In the genomic region with DNA sequence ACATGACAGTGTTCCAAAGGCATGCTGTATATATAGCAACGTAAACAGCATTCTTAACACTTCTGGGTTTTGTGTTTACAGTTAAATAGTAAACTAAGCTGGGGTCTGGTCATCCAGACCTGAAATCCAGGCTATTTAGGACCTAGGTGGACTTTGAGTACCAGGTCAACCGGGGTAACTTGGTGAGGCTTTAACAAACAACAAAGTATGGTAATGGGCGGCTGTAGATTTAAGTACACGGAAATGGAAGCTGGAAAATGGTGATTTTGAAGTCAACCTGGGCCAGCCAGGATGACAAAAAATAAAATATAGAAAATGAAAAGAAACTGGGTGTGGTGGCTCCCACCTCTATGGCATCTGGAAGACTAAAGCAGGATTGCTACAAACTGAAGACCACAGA, we compare ENCODE assay signal across 8 mouse cellular contexts. TPM values are rescaled to one million over a fixed set of nuclear protein-coding genes. Genes with fewer than 3 reads are reported as not detected.
DNase-seq lines count a peak whose midpoint lies in the region; ATAC-seq and TF ChIP-seq lines count a peak whose summit lies in the region.

No protein-coding gene starts in this region.

- TF ChIP-seq CTCF in heart, adult 2 months (IDR thresholded peaks at IDR 0.05): no peak
- TF ChIP-seq CTCF in G1E (IDR thresholded peaks at IDR 0.05; ENCODE audit: low read depth, low read length): no peak
- TF ChIP-seq CTCF in hindbrain, postnatal 0 days (IDR thresholded peaks at IDR 0.05; ENCODE audit: low read depth): no peak

- no peaks in the 10 kb centered on the region for H3K79me2 ChIP-seq in heart, adult 2 months (replicated peaks; ENCODE audit: control insufficient read depth, insufficient read depth, low read length)

- intact Hi-C loops in heart, adult 2 months (cut with DNase I): no loop called here

- H3K4me3 ChIP-seq in heart, adult 2 months: peak overlapping the region; percentile 72
- peak overlapping the region; percentile 100; the same call in 1 of the 2 replicates for H3K4me3 ChIP-seq in G1E (ENCODE audit: low read depth, low read length)
- H3K4me3 ChIP-seq in hindbrain, postnatal 0 days (ENCODE audit: low read length): peak overlapping the region; percentile 83
- H3K4me3 ChIP-seq in midbrain, embryonic 10.5 days: peak overlapping the region; percentile 99

- H3K4me1 ChIP-seq in heart, adult 2 months (ENCODE audit: control insufficient read depth, insufficient read depth, low read length): no peaks in the 10 kb centered on the region; the same call in none of the 2 replicates
- peaks cover 49% of the 10 kb centered on the region for H3K4me1 ChIP-seq in G1E (ENCODE audit: insufficient read depth, low read depth, low read length)
- no peaks in the 10 kb centered on the region for H3K4me1 ChIP-seq in hindbrain, postnatal 0 days (ENCODE audit: insufficient read depth, low read length)
- peaks cover 22% of the 10 kb centered on the region for H3K4me1 ChIP-seq in midbrain, embryonic 10.5 days

- no peak overlapping the region for H3K9ac ChIP-seq in heart, adult 2 months (ENCODE audit: low read depth, low read length)
- H3K9ac ChIP-seq in hindbrain, postnatal 0 days (replicated peaks; ENCODE audit: low read length): peak overlapping the region; percentile 68; the same call in 1 of the 2 replicates

- ATAC-seq in G1E (ENCODE audit: extremely low read depth, insufficient number of reproducible peaks, low FRiP score, poor library complexity, severe bottlenecking): no peak
- ATAC-seq in hindbrain, postnatal 0 days: no peak

- TF ChIP-seq POLR2A in heart, adult 2 months (IDR thresholded peaks at IDR 0.05; ENCODE audit: insufficient read depth, low read depth, low read length): no peak

- DNase-seq in heart, adult 2 months: no peak
- DNase-seq in heart, adult 11 months: no peak
- no peak for DNase-seq in G1E (ENCODE audit: low spot score)
- no peak for DNase-seq in hindbrain, postnatal 0 days (ENCODE audit: low spot score)
- no peak for DNase-seq in midbrain, embryonic 10.5 days (ENCODE audit: low spot score)
- DNase-seq in cerebellum, adult 8-10 months: no peak
- no peak for DNase-seq in ovary, postnatal 10 days (ENCODE audit: low spot score)
- no peak for DNase-seq in right cerebral cortex, adult 18-20 months

- H3K27ac ChIP-seq in heart, adult 2 months: peak overlapping the region; percentile 26
- peak overlapping the region; percentile 74 for H3K27ac ChIP-seq in hindbrain, postnatal 0 days
- H3K27ac ChIP-seq in midbrain, embryonic 10.5 days (replicated peaks): peak overlapping the region; percentile 90

- peaks cover 3% of the 10 kb centered on the region; the same call in 1 of the 2 replicates for H3K36me3 ChIP-seq in heart, adult 2 months (ENCODE audit: control insufficient read depth, insufficient read depth, low read length)
- H3K36me3 ChIP-seq in G1E (replicated peaks): peaks cover 29% of the 10 kb centered on the region
- peaks cover 15% of the 10 kb centered on the region for H3K36me3 ChIP-seq in hindbrain, postnatal 0 days (ENCODE audit: insufficient read depth, low read length)
- peaks cover 23% of the 10 kb centered on the region for H3K36me3 ChIP-seq in midbrain, embryonic 10.5 days

- WGBS in heart, adult 2 months: 97% methylated on average over 4 of the region's 4 CpGs
- 82% methylated on average over 4 of the region's 4 CpGs for WGBS in hindbrain, postnatal 0 days
- 84% methylated on average over 4 of the region's 4 CpGs for WGBS in midbrain, embryonic 10.5 days

- no peak for TF ChIP-seq EP300 in heart, adult 2 months (IDR thresholded peaks at IDR 0.05; ENCODE audit: insufficient read depth, low read depth, low read length)

- H3K27me3 ChIP-seq in heart, adult 2 months (ENCODE audit: control insufficient read depth, insufficient read depth, low read length): no peaks in the 10 kb centered on the region
- H3K27me3 ChIP-seq in G1E (ENCODE audit: insufficient read depth, low read length): 0 out of 2 replicates have a peak, but pooled peaks cover 2% of the 10 kb centered on the region
- H3K27me3 ChIP-seq in hindbrain, postnatal 0 days (ENCODE audit: insufficient read depth, low read length): no peaks in the 10 kb centered on the region
- no peaks in the 10 kb centered on the region for H3K27me3 ChIP-seq in midbrain, embryonic 10.5 days (ENCODE audit: low read depth, poor library complexity, severe bottlenecking)

- H3K4me2 ChIP-seq in hindbrain, postnatal 0 days (ENCODE audit: low read depth, low read length): peak overlapping the region; percentile 87

- H3K9me3 ChIP-seq in G1E (replicated peaks): no peaks in the 10 kb centered on the region
- H3K9me3 ChIP-seq in hindbrain, postnatal 0 days (ENCODE audit: low read length): no peaks in the 10 kb centered on the region
- no peaks in the 10 kb centered on the region for H3K9me3 ChIP-seq in midbrain, embryonic 10.5 days (replicated peaks)

RNA-seq across cellular contexts. Expression of gene D10Wsu102e, which starts 0.6 kb away (rescaled TPM):
- total RNA-seq in heart, adult 2 months (2021): under 1 TPM; 0.45 to 0.57 TPM
- 0.14 and 0.26 TPM in 2 replicates for polyA plus RNA-seq in heart, adult 2 months (2012; rRNA removed)
- total RNA-seq in G1E (2014; fragmentation: Nextera tagmentation) (5.5 TPM in 2 replicates), G1E (2017) (2.0 and 2.3 TPM in 2 replicates)
- polyA plus RNA-seq in G1E (2012): 0.54 and 0.67 TPM in 2 replicates
- total RNA-seq in hindbrain, postnatal 0 days (2014; rRNA removed): 2.1 and 2.2 TPM in 2 replicates
- polyA plus RNA-seq in hindbrain, postnatal 0 days (2015; fragmentation: Nextera tagmentation; extraction: Ambion mirVana): 0.60 and 0.61 TPM in 2 replicates
- 1.1 and 1.2 TPM in 2 replicates for polyA plus RNA-seq in midbrain, embryonic 10.5 days (2016; fragmentation: Nextera tagmentation; extraction: Ambion mirVana)

RNA-seq across cellular contexts. Expression of gene Slc41a2, which starts 21.8 kb away (rescaled TPM):
- 1 to 10 TPM; 1.5 to 2.4 TPM for total RNA-seq in heart, adult 2 months (2021)
- polyA plus RNA-seq in heart, adult 2 months (2012; rRNA removed): 0.92 and 1.3 TPM in 2 replicates
- total RNA-seq in G1E (2014; fragmentation: Nextera tagmentation) (not detected in 2 replicates), G1E (2017) (0.05 TPM in 1 of 2 replicates, not detected in the other)
- polyA plus RNA-seq in G1E (2012): not detected in 2 replicates
- 29.8 and 43.1 TPM in 2 replicates for total RNA-seq in hindbrain, postnatal 0 days (2014; rRNA removed)
- 10.3 and 10.8 TPM in 2 replicates for polyA plus RNA-seq in hindbrain, postnatal 0 days (2015; fragmentation: Nextera tagmentation; extraction: Ambion mirVana)
- 0.36 and 0.70 TPM in 2 replicates for polyA plus RNA-seq in midbrain, embryonic 10.5 days (2016; fragmentation: Nextera tagmentation; extraction: Ambion mirVana)

Comparison
In these comparisons a context has a peak if more than half of its experiments do, and no peak if none do; other contexts are left out.
1. H3K27ac ChIP-seq: peak in every context shown above with its lines; median percentile 90 in midbrain, embryonic 10.5 days; 74 in hindbrain, postnatal 0 days; 26 in heart, adult 2 months.